Mouse (Mus musculus) skeletal muscle tissue, adult 2 months (tissue): ENCODE results near the gene Dmrtc1c2.
"Not testable (repeated sequence)": the region's sequence is repeated elsewhere in the genome, so short reads cannot be mapped to it uniquely, and the experiment has no call there.

Source experiments
- DNase-seq: peaks from one replicate; pipeline ENCODE4 v3.0.0-alpha.2; 2012; ENCODE audit warnings: low read depth, low spot score

Dmrtc1c2 gene

DNA sequence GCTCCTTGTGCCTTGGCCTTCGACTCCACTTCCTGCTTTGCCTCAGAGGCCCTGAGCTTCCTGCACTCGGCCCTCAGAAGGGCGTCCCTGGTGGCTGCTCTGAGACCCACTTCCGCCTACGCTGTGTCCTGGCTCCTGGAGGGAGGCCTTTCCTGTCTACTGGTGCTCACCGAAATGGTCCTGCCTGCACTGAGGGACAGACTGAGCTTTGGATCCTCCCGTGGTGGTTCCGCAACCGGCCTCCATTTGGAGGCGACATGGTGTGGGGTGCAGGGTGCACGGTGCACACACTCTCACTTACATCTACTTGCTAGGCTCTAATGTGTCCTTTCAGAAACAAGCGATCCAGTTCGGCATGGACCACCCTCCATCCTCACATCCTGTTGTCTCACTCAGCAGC, at the start of gene Dmrtc1c2:
Gene Dmrtc1c2 (minus strand): TSS at position 101 of the 400 bp plus-strand sequence.
- not testable (repeated sequence) for DNase-seq

DNA sequence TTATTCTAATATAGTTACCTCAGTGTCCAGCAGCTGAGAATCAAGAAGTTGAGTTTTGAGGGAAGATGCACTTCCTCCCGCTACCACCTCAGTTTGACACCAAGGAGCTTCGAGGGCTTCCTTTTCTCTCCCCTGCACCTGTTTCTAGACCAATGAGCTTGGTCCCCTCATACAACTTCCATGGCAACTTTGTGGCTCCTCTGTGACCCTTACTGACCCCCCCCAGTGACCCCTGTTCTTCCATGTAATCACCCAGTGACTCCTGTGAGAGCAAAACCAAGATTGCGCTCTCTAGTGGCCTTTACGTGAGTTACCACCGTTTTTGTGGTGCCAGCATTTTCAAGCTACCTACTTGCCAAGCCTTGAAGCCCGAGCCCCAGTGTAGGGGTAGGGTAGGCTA, 13.5 kb upstream of the Dmrtc1c2 start, which contains the start of gene 1700031F05Rik:
Gene 1700031F05Rik (minus strand): TSS at position 101 of the 400 bp plus-strand sequence.
- no peak for DNase-seq

DNA sequence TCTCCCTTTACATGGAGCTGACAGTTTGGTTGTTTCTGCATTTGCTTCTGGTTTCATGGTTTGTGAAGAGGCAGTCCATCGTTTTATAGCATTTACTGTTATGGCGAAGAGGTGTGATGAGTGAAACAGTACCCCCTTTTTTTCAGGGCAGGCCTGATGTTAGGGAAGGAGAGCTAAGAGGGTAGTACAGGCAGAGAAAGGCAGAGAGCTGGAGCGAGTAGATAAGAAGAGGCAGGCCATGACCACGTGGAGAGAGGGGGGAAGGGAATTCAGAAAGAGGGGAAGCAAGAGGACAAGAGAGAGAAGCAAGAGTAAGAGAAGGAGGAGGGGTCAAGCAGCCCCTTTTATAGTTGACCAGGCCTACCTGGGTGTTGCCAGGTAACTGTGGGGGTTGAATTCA, 42.1 kb downstream of the Dmrtc1c2 start:
- DNase-seq = no peak

- DNase-seq = not testable (repeated sequence)
These were observed 51.8 kb downstream of the Dmrtc1c2 start, which contains the start of gene Dmrtc1c1 for GRCm38 (mm10) chrX:102802663-102803062. Gene Dmrtc1c1, plus strand, starts transcription at chrX:102802963.
